Mouse (Mus musculus): ENCODE measurements around the gene Plpp7. TPM values are rescaled to one million over a fixed set of nuclear protein-coding genes. Genes with fewer than 3 reads are reported as not detected.

Plpp7 gene
- total and polyA plus RNA-seq, 3 experiments, result 0.25 TPM; not detected in 2

GRCm38 (mm10) chr2:32051791-32052190 lies 43.5 kb upstream of the Plpp7 start:
- Histone ChIP-seq H3K4me1 (ENCODE audit: control insufficient read depth in 1 of 2, insufficient read depth in 2 of 2) (no peaks in the 10 kb centered on the region), H3K27me3 (replicated peaks) (peaks cover 3% of the 10 kb centered on the region), H3K79me2 (replicated peaks; ENCODE audit: control insufficient read depth, extremely low read depth, insufficient read depth, poor library complexity, severe bottlenecking) (no peaks in the 10 kb centered on the region), H3K36me3 (replicated peaks in 1 of 2; ENCODE audit: control insufficient read depth in 1 of 2, insufficient read depth in 1 of 2, low read length in 1 of 2) (peaks cover 44 to 64% of the 10 kb centered on the region in 2 experiments), H3K27ac (ENCODE audit: insufficient read depth, low read depth) (no peak overlapping the region), H3K4me3 (replicated peaks in 1 of 3; ENCODE audit: low read depth in 2 of 3, low read length in 2 of 3, poor library complexity in 1 of 3) (no peak overlapping the region), H3K4me2 (ENCODE audit: insufficient read depth, low read depth, poor library complexity, severe bottlenecking) (no peak overlapping the region), H3K9ac (ENCODE audit: insufficient read depth, low read depth) (no peak overlapping the region), H3K9me3 (replicated peaks; ENCODE audit: low read length) (no peaks in the 10 kb centered on the region)
- dilution Hi-C loops (cut with MboI; ENCODE audit: extremely low pct_ligation_motif_present, extremely low pct_unique_long_range_greater_than_20kb, low sequenced_read_pairs) (no loop called here), in situ Hi-C loops (cut with MboI; ENCODE audit: low pct_ligation_motif_present, low pct_unique_long_range_greater_than_20kb, low sequenced_read_pairs) (no loop called here)
- no peak for DNase-seq (ENCODE audit: extremely low read depth)
- TF ChIP-seq CHD2 (IDR thresholded peaks at IDR 0.05; ENCODE audit: low read length) (no peak), KAT2A (IDR thresholded peaks at IDR 0.05; ENCODE audit: insufficient replicate concordance, low read length) (no peak), GABPA (IDR thresholded peaks at IDR 0.05; ENCODE audit: insufficient replicate concordance, low read depth, low read length) (no peak), PAX5 (IDR thresholded peaks at IDR 0.05; ENCODE audit: low read length) (no peak), SMC3 (IDR thresholded peaks at IDR 0.05; ENCODE audit: low read depth, low read length) (no peak)

GRCm38 (mm10) chr2:32052418-32052817 lies 42.9 kb upstream of the Plpp7 start:
- in situ Hi-C loops (cut with MboI; ENCODE audit: low pct_ligation_motif_present, low pct_unique_long_range_greater_than_20kb, low sequenced_read_pairs) (no loop called here), dilution Hi-C loops (cut with MboI; ENCODE audit: extremely low pct_ligation_motif_present, extremely low pct_unique_long_range_greater_than_20kb, low sequenced_read_pairs) (no loop called here)
- no peak for DNase-seq (ENCODE audit: extremely low read depth)
- Histone ChIP-seq H3K27ac (ENCODE audit: insufficient read depth, low read depth) (no peak overlapping the region), H3K79me2 (replicated peaks; ENCODE audit: control insufficient read depth, extremely low read depth, insufficient read depth, poor library complexity, severe bottlenecking) (no peaks in the 10 kb centered on the region), H3K27me3 (replicated peaks) (peaks cover 5% of the 10 kb centered on the region), H3K4me2 (ENCODE audit: insufficient read depth, low read depth, poor library complexity, severe bottlenecking) (no peak overlapping the region), H3K4me3 (replicated peaks in 1 of 3; ENCODE audit: low read depth in 2 of 3, low read length in 2 of 3, poor library complexity in 1 of 3) (no peak overlapping the region), H3K9ac (ENCODE audit: insufficient read depth, low read depth) (no peak overlapping the region), H3K9me3 (replicated peaks; ENCODE audit: low read length) (no peaks in the 10 kb centered on the region), H3K4me1 (ENCODE audit: control insufficient read depth in 1 of 2, insufficient read depth in 2 of 2) (no peaks in the 10 kb centered on the region), H3K36me3 (replicated peaks in 1 of 2; ENCODE audit: control insufficient read depth in 1 of 2, insufficient read depth in 1 of 2, low read length in 1 of 2) (peaks cover 38 to 58% of the 10 kb centered on the region in 2 experiments)
- TF ChIP-seq MYC (IDR thresholded peaks at IDR 0.05; ENCODE audit: low read depth, low read length) (no peak), ELF1 (IDR thresholded peaks at IDR 0.05; ENCODE audit: low read depth, low read length) (no peak), GABPA (IDR thresholded peaks at IDR 0.05; ENCODE audit: insufficient replicate concordance, low read depth, low read length) (no peak), TBP (conservative IDR thresholded peaks at IDR 0.05; ENCODE audit: low read depth, low read length) (no peak), KAT2A (IDR thresholded peaks at IDR 0.05; ENCODE audit: insufficient replicate concordance, low read length) (no peak), POLR2A (IDR thresholded peaks at IDR 0.05; ENCODE audit: low read depth, low read length) (no peak)

DNA sequence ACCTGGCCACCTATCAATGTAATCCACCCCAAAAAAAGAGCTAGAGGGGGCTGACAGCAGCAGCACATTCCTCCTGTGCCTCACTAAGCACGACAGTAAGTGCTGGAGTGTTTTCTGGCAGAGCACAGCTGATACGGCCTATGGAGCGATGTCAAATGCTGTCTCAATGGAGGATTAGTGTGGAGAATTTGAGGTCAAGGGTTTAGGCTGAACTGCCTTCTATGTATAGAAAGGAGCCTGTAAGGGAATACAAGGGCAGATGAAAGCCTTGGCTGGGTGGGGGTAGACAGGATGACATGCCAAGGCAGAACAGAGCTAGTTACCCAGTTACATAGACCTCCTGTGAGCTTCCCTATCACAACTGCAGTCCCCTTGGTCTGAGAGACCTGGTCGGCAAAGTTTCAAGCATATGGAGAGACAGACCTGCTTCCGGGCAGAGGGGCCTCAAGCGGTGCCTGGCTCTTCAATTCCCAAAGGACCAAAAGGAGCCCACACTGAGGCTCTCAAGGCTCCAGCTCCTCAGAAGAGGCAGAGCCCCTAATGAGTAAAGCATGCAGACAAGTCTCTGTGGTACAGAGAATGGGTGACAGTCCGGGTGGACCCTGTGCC lies 39.9 kb upstream of the Plpp7 start:
- DNase-seq (ENCODE audit: extremely low read depth), result no peak
- dilution Hi-C loops (cut with MboI; ENCODE audit: extremely low pct_ligation_motif_present, extremely low pct_unique_long_range_greater_than_20kb, low sequenced_read_pairs), result no loop called here
- TF ChIP-seq POLR2A (IDR thresholded peaks at IDR 0.05; ENCODE audit: low read depth, low read length), result no peak
- no peaks in the 10 kb centered on the region for H3K9me3 ChIP-seq (replicated peaks; ENCODE audit: low read length)
- in situ Hi-C loops (cut with MboI; ENCODE audit: low pct_ligation_motif_present, low pct_unique_long_range_greater_than_20kb, low sequenced_read_pairs), result no loop called here
- H3K9ac ChIP-seq (ENCODE audit: insufficient read depth, low read depth), result no peak overlapping the region
- no peaks in the 10 kb centered on the region for H3K4me1 ChIP-seq (ENCODE audit: control insufficient read depth in 1 of 2, insufficient read depth in 2 of 2)
- H3K4me3 ChIP-seq (replicated peaks in 1 of 3; ENCODE audit: low read depth in 2 of 3, low read length in 2 of 3, poor library complexity in 1 of 3), result no peak overlapping the region
- H3K79me2 ChIP-seq (replicated peaks; ENCODE audit: control insufficient read depth, extremely low read depth, insufficient read depth, poor library complexity, severe bottlenecking), result no peaks in the 10 kb centered on the region
- H3K27me3 ChIP-seq (replicated peaks), result peaks cover 10% of the 10 kb centered on the region
- H3K4me2 ChIP-seq (ENCODE audit: insufficient read depth, low read depth, poor library complexity, severe bottlenecking), result no peak overlapping the region
- H3K27ac ChIP-seq (ENCODE audit: insufficient read depth, low read depth), result no peak overlapping the region
- peaks cover 19 to 30% of the 10 kb centered on the region in 2 experiments for H3K36me3 ChIP-seq (replicated peaks in 1 of 2; ENCODE audit: control insufficient read depth in 1 of 2, insufficient read depth in 1 of 2, low read length in 1 of 2)

Data from CH12.LX (cell line).